Mouse (Mus musculus): Measurements from ENCODE around the gene Pigu. TPM values are rescaled to one million over a fixed set of nuclear protein-coding genes. Genes with fewer than 3 reads are reported as not detected.

The Pigu gene
- total RNA-seq, 2 experiments from 2014 or later: 27.2 to 28.4 TPM

GRCm38 (mm10) chr2:155357686-155358399, 613 bp upstream of the Pigu start:
- peak in 1 of 2 experiments; percentile 19 for DNase-seq (ENCODE audit: extremely low spot score in 1 of 2, low spot score in 2 of 2)
- Histone ChIP-seq H3K4me3 (peak overlapping the region; percentile 76), H3K27ac (peak overlapping the region; percentile 69)
- intact Hi-C loops (cut with DNase I): loop anchor here (1.0 to 10.0 kb wide), 2 partner anchors 23 to 463 kb away; partner anchors contain the start of genes Eif2s2 and Trp53inp2
- TF ChIP-seq CTCF (IDR thresholded peaks at IDR 0.05): no peak

DNA sequence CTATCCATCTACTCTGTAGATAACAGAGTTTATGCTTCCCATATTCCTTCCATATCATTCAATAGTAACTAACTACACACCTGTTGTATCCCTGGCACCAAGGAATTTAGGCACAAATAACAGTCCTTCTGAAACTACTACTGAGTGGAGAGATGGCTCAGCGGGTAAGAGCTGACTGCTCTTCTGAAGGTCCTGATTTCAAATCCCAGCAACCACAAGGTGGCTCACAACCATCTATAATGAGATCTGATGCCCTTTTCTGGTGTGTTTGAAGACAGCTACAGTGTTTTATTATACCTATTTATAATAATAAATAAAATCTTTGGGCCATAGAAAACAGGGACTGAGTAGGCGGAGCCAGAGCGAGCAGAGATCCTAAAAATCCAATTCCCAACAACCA, 2.8 kb downstream of the Pigu start:
- H3K27ac ChIP-seq: no peak overlapping the region
- intact Hi-C loops (cut with DNase I): loop anchor here (10.0 kb wide), 1 partner anchor 460 kb away; the partner anchor contains the start of gene Eif2s2
- H3K4me3 ChIP-seq: no peak overlapping the region
- peak; percentile 10; the same call in 1 of the 2 replicates for TF ChIP-seq CTCF (IDR thresholded peaks at IDR 0.05)
- DNase-seq (ENCODE audit: extremely low spot score in 1 of 2, low spot score in 2 of 2): no peak

DNA sequence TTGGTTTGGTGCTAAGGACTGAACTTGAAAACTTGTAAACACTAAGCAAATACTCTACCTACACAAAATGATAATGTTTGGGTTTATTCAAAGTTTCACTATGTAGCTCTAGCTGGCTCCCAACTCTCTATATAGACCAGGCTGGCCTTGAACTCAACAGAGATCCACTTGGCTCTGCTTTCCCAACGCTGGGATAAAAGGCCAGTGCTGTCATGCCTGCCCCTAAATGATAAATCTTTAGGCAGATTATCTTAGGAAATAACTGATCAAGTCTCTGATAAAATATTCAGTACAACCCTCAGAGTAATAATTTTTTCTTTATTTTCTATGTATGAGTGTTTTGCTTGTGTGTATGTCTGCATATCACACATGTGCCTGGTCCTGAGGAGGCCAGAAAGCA, 10.6 kb downstream of the Pigu start:
- Histone ChIP-seq H3K4me3 (no peak overlapping the region), H3K27ac (no peak overlapping the region)
- no peak for TF ChIP-seq CTCF (IDR thresholded peaks at IDR 0.05)
- DNase-seq (ENCODE audit: extremely low spot score in 1 of 2, low spot score in 2 of 2): no peak
- intact Hi-C loops (cut with DNase I): no loop called here

DNA sequence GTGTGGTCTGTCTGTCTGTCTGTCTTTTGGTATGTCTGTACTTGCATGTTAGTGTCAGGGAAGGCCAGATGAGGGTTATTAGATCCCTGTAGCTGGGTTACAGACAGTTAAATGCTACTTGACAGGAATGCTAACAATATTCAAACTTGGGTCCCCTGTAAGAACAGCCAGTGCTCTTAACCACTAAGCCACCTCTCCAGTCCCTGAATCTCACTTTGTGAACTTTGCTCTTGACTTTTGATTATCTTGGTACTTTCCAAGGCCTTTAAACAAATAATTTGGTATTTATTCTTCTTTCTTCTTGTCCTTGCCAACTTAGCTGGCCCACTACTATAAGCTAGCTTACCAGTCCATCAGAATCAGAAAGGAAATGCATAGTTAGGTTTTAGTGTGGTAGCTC, 17.1 kb downstream of the Pigu start:
- Histone ChIP-seq H3K27ac (no peak overlapping the region), H3K4me3 (no peak overlapping the region)
- no peak for DNase-seq (ENCODE audit: extremely low spot score in 1 of 2, low spot score in 2 of 2)
- TF ChIP-seq CTCF (IDR thresholded peaks at IDR 0.05): no peak
- intact Hi-C loops (cut with DNase I): no loop called here

DNA sequence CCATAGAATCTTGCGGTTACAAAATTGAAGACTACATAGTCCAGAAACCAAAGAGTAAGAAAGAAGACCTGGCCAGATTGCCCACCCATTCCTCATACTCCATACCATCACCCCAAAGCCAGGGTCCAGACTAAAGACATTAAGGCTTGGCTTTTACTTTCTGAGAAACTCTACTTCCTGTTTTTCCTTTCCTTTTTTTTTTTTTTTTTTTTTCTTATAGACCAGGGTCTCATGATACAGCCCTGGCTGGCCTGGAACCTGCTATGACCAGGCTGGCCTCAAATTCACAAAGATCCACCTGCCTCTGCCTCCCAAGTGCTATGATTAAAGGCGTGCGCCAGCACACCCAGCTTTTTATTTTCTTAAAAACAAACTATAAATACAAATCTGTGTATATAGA, 21.0 kb downstream of the Pigu start:
- no peak for DNase-seq (ENCODE audit: extremely low spot score in 1 of 2, low spot score in 2 of 2)
- Histone ChIP-seq H3K27ac (no peak overlapping the region), H3K4me3 (no peak overlapping the region)
- intact Hi-C loops (cut with DNase I): no loop called here
- TF ChIP-seq CTCF (IDR thresholded peaks at IDR 0.05): no peak

- DNase-seq (ENCODE audit: extremely low spot score in 1 of 2, low spot score in 2 of 2): no peak
- no peak overlapping the region for H3K4me3 ChIP-seq
- no peak overlapping the region for H3K27ac ChIP-seq
- TF ChIP-seq CTCF (IDR thresholded peaks at IDR 0.05): no peak
- intact Hi-C loops (cut with DNase I): no loop called here
Measured at GRCm38 (mm10) chr2:155335231-155335630, 22.0 kb downstream of the Pigu start.

- no peak overlapping the region for H3K4me3 ChIP-seq
- no peak for TF ChIP-seq CTCF (IDR thresholded peaks at IDR 0.05)
- no peak for DNase-seq (ENCODE audit: extremely low spot score in 1 of 2, low spot score in 2 of 2)
- intact Hi-C loops (cut with DNase I): no loop called here
- no peak overlapping the region for H3K27ac ChIP-seq
Measured at GRCm38 (mm10) chr2:155333421-155333820, 23.8 kb downstream of the Pigu start.

DNA sequence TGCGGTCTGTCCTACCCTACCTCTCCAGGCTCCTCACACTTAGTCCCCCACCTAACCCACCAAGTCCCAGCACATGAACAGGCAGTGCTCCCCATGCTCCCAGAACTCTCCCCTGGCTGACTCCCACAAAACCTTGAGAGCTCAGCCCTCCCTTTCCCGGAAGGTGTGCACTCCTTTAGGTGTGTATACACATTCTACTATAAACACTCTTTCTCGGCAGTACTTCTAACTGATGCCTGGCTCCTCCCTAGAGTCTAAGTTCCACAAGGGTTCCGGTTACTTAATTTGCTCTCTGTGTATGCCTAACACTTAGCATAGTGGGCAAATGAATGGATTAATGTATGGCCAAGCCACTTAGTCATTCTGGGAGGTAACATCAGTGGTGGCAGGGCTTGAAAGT, 25.9 kb downstream of the Pigu start:
- no peak for DNase-seq (ENCODE audit: extremely low spot score in 1 of 2, low spot score in 2 of 2)

DNA sequence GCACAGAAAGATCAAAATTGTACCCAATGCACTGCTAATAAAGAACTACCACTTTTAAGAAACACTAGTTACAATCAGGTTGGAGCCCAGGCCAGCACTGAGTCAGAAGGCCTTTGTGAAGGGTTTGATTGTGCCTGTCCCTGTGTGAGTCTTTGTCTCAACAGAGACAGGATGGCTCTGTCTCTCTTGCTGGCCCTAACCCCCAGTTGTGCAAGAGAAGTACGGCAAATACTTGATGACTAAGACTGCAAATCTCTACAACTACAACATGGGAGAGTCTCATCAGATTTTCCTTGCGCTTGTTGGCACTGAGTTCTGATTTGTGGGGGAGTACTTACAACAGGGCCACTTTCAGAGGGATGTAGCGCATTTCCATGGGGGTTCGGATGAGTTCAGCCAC, 26.4 kb downstream of the Pigu start:
- TF ChIP-seq CTCF (IDR thresholded peaks at IDR 0.05): no peak
- no peak overlapping the region for H3K4me3 ChIP-seq
- peak overlapping the region; percentile 6 for H3K27ac ChIP-seq
- peak in 1 of 2 experiments; percentile 11 for DNase-seq (ENCODE audit: extremely low spot score in 1 of 2, low spot score in 2 of 2)
- intact Hi-C loops (cut with DNase I): no loop called here

More for the DNA sequence above, 25.9 kb downstream of the Pigu start:
- intact Hi-C loops (cut with DNase I): no loop called here
- H3K27ac ChIP-seq: peak overlapping the region; percentile 6; the same call in 1 of the 2 replicates
- TF ChIP-seq CTCF (IDR thresholded peaks at IDR 0.05): no peak
- H3K4me3 ChIP-seq: no peak overlapping the region

GRCm38 (mm10) chr2:155329707-155330106, 27.5 kb downstream of the Pigu start:
- DNase-seq (ENCODE audit: extremely low spot score in 1 of 2, low spot score in 2 of 2): no peak
- no peak overlapping the region for H3K4me3 ChIP-seq
- no peak overlapping the region; the same call in 1 of the 2 replicates for H3K27ac ChIP-seq
- no peak for TF ChIP-seq CTCF (IDR thresholded peaks at IDR 0.05)
- intact Hi-C loops (cut with DNase I): no loop called here

DNA sequence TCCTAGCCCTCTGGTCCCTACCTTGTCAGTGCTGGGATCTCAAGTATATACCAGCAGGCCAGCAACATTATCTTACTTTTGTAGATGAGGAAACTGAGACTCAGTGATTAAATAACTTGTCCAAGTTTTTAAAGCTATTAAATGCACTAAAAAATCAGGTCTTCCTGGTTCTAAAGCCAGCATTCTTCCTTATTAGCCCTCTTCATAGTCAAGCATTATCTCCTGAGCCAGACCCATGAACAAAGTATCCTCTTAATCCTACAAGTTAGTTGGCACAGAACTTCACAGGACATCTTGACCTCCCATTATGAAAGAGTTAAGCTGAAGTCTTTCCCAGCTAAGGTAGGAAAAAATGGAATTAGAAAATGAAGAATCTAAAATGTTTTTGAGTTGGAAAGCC, 28.3 kb downstream of the Pigu start:
- no peak overlapping the region for H3K27ac ChIP-seq
- no peak for TF ChIP-seq CTCF (IDR thresholded peaks at IDR 0.05)

GRCm38 (mm10) chr2:155327906-155328305, 29.3 kb downstream of the Pigu start:
- TF ChIP-seq CTCF (IDR thresholded peaks at IDR 0.05): no peak
- Histone ChIP-seq H3K27ac (no peak overlapping the region), H3K4me3 (no peak overlapping the region)
- intact Hi-C loops (cut with DNase I): no loop called here
- DNase-seq (ENCODE audit: extremely low spot score in 1 of 2, low spot score in 2 of 2): no peak

More for the DNA sequence above, 28.3 kb downstream of the Pigu start:
- H3K4me3 ChIP-seq: no peak overlapping the region
- intact Hi-C loops (cut with DNase I): no loop called here
- no peak for DNase-seq (ENCODE audit: extremely low spot score in 1 of 2, low spot score in 2 of 2)

- no peak overlapping the region for H3K4me3 ChIP-seq
- no peak for DNase-seq (ENCODE audit: extremely low spot score in 1 of 2, low spot score in 2 of 2)
- H3K27ac ChIP-seq: no peak overlapping the region
- no peak for TF ChIP-seq CTCF (IDR thresholded peaks at IDR 0.05)
- intact Hi-C loops (cut with DNase I): no loop called here
Measured at GRCm38 (mm10) chr2:155326001-155326400, 31.2 kb downstream of the Pigu start.

Measured in left cerebral cortex, adult 2 months (tissue).